Mouse (Mus musculus): ENCODE measurements around the gene Sdc1. TPM values are rescaled to one million over a fixed set of nuclear protein-coding genes. Genes with fewer than 3 reads are reported as not detected.
A peak's percentile ranks its signal among the peaks of the same experiment; 100 is the strongest.

Gene Sdc1
- polyA plus RNA-seq, 1 experiment from 2014 or later, result 31.4 TPM

GRCm38 (mm10) chr12:8810966-8811365 lies 39.8 kb downstream of the Sdc1 start:
- H3K27me3 ChIP-seq (ENCODE audit: control insufficient read depth, insufficient read depth, low read length), result no peaks in the 10 kb centered on the region
- peaks cover 0 to 2% of the 10 kb centered on the region in 2 experiments; a peak in 1 of 4 replicates for H3K4me1 ChIP-seq (ENCODE audit: control insufficient read depth in 2 of 2, insufficient read depth in 2 of 2, low read length in 2 of 2)
- 61% methylated on average over 2 of the region's 2 CpGs for WGBS
- no peak overlapping the region for H3K4me3 ChIP-seq (ENCODE audit: control insufficient read depth in 1 of 2, insufficient read depth in 1 of 2, low read depth in 1 of 2, low read length in 2 of 2)
- H3K9me3 ChIP-seq (ENCODE audit: control insufficient read depth, low read length), result no peaks in the 10 kb centered on the region
- no peak overlapping the region for H3K4me2 ChIP-seq (ENCODE audit: low read length)
- H3K9ac ChIP-seq (ENCODE audit: low read length), result no peak overlapping the region
- no peak for ATAC-seq (ENCODE audit: insufficient number of reproducible peaks, insufficient read depth, low FRiP score, low read depth)
- H3K27ac ChIP-seq (replicated peaks in 1 of 2; ENCODE audit: control insufficient read depth in 1 of 2, insufficient read depth in 1 of 2, low read depth in 2 of 2, low read length in 2 of 2), result no peak overlapping the region
- H3K36me3 ChIP-seq (ENCODE audit: control insufficient read depth, insufficient read depth, low read length), result no peaks in the 10 kb centered on the region

GRCm38 (mm10) chr12:8811441-8811871 lies 40.3 kb downstream of the Sdc1 start:
- H3K27ac ChIP-seq (replicated peaks in 1 of 2; ENCODE audit: control insufficient read depth in 1 of 2, insufficient read depth in 1 of 2, low read depth in 2 of 2, low read length in 2 of 2), result no peak overlapping the region
- WGBS, result 70% methylated on average over 6 of the region's 6 CpGs
- no peak overlapping the region for H3K9ac ChIP-seq (ENCODE audit: low read length)
- no peaks in the 10 kb centered on the region for H3K9me3 ChIP-seq (ENCODE audit: control insufficient read depth, low read length)
- H3K4me2 ChIP-seq (ENCODE audit: low read length), result no peak overlapping the region
- no peaks in the 10 kb centered on the region for H3K36me3 ChIP-seq (ENCODE audit: control insufficient read depth, insufficient read depth, low read length)
- H3K27me3 ChIP-seq (ENCODE audit: control insufficient read depth, insufficient read depth, low read length), result no peaks in the 10 kb centered on the region; the same call in 1 of the 2 replicates
- H3K4me1 ChIP-seq (ENCODE audit: control insufficient read depth in 2 of 2, insufficient read depth in 2 of 2, low read length in 2 of 2), result no peaks in the 10 kb centered on the region
- H3K4me3 ChIP-seq (ENCODE audit: control insufficient read depth in 1 of 2, insufficient read depth in 1 of 2, low read depth in 1 of 2, low read length in 2 of 2), result no peak overlapping the region
- ATAC-seq (ENCODE audit: insufficient number of reproducible peaks, insufficient read depth, low FRiP score, low read depth), result no peak

- Histone ChIP-seq H3K36me3 (ENCODE audit: control insufficient read depth, insufficient read depth, low read length) (no peaks in the 10 kb centered on the region), H3K27ac (replicated peaks in 1 of 2; ENCODE audit: control insufficient read depth in 1 of 2, insufficient read depth in 1 of 2, low read depth in 2 of 2, low read length in 2 of 2) (no peak overlapping the region), H3K27me3 (ENCODE audit: control insufficient read depth, insufficient read depth, low read length) (no peaks in the 10 kb centered on the region; the same call in 1 of the 2 replicates), H3K4me2 (ENCODE audit: low read length) (no peak overlapping the region), H3K4me3 (ENCODE audit: control insufficient read depth in 1 of 2, insufficient read depth in 1 of 2, low read depth in 1 of 2, low read length in 2 of 2) (no peak overlapping the region), H3K4me1 (ENCODE audit: control insufficient read depth in 2 of 2, insufficient read depth in 2 of 2, low read length in 2 of 2) (no peaks in the 10 kb centered on the region), H3K9me3 (ENCODE audit: control insufficient read depth, low read length) (no peaks in the 10 kb centered on the region), H3K9ac (ENCODE audit: low read length) (no peak overlapping the region)
- no peak for ATAC-seq (ENCODE audit: insufficient number of reproducible peaks, insufficient read depth, low FRiP score, low read depth)
- WGBS, result 86% methylated on average over 5 of the region's 5 CpGs
Observed at GRCm38 (mm10) chr12:8811894-8812560, 40.9 kb downstream of the Sdc1 start.

- Histone ChIP-seq H3K36me3 (ENCODE audit: control insufficient read depth, insufficient read depth, low read length) (no peaks in the 10 kb centered on the region), H3K4me1 (ENCODE audit: control insufficient read depth in 2 of 2, insufficient read depth in 2 of 2, low read length in 2 of 2) (peaks cover 0 to 4% of the 10 kb centered on the region in 2 experiments; a peak in 2 of 4 replicates), H3K4me2 (ENCODE audit: low read length) (peak overlapping the region; percentile 23), H3K27ac (replicated peaks in 1 of 2; ENCODE audit: control insufficient read depth in 1 of 2, insufficient read depth in 1 of 2, low read depth in 2 of 2, low read length in 2 of 2) (no peak overlapping the region), H3K9ac (ENCODE audit: low read length) (no peak overlapping the region), H3K9me3 (ENCODE audit: control insufficient read depth, low read length) (no peaks in the 10 kb centered on the region), H3K27me3 (ENCODE audit: control insufficient read depth, insufficient read depth, low read length) (no peaks in the 10 kb centered on the region; the same call in 1 of the 2 replicates), H3K4me3 (ENCODE audit: control insufficient read depth in 1 of 2, insufficient read depth in 1 of 2, low read depth in 1 of 2, low read length in 2 of 2) (no peak overlapping the region)
- WGBS, result 23% methylated on average over 13 of the region's 13 CpGs
- no peak for ATAC-seq (ENCODE audit: insufficient number of reproducible peaks, insufficient read depth, low FRiP score, low read depth)
Observed at GRCm38 (mm10) chr12:8817467-8818232, 46.5 kb downstream of the Sdc1 start.

- Histone ChIP-seq H3K4me3 (ENCODE audit: control insufficient read depth in 1 of 2, insufficient read depth in 1 of 2, low read depth in 1 of 2, low read length in 2 of 2) (no peak overlapping the region), H3K27ac (replicated peaks in 1 of 2; ENCODE audit: control insufficient read depth in 1 of 2, insufficient read depth in 1 of 2, low read depth in 2 of 2, low read length in 2 of 2) (no peak overlapping the region), H3K36me3 (ENCODE audit: control insufficient read depth, insufficient read depth, low read length) (no peaks in the 10 kb centered on the region), H3K27me3 (ENCODE audit: control insufficient read depth, insufficient read depth, low read length) (no peaks in the 10 kb centered on the region; the same call in 1 of the 2 replicates), H3K4me1 (ENCODE audit: control insufficient read depth in 2 of 2, insufficient read depth in 2 of 2, low read length in 2 of 2) (peaks cover 0 to 4% of the 10 kb centered on the region in 2 experiments; a peak in 2 of 4 replicates), H3K9me3 (ENCODE audit: control insufficient read depth, low read length) (no peaks in the 10 kb centered on the region), H3K4me2 (ENCODE audit: low read length) (peak overlapping the region; percentile 23), H3K9ac (ENCODE audit: low read length) (no peak overlapping the region)
- 37% methylated on average over 3 of the region's 3 CpGs for WGBS
- ATAC-seq (ENCODE audit: insufficient number of reproducible peaks, insufficient read depth, low FRiP score, low read depth), result no peak
Observed at GRCm38 (mm10) chr12:8818233-8818672, 47.1 kb downstream of the Sdc1 start.

GRCm38 (mm10) chr12:8824995-8825703 lies 54.0 kb downstream of the Sdc1 start:
- Histone ChIP-seq H3K9me3 (ENCODE audit: control insufficient read depth, low read length) (no peaks in the 10 kb centered on the region), H3K4me3 (ENCODE audit: control insufficient read depth in 1 of 2, insufficient read depth in 1 of 2, low read depth in 1 of 2, low read length in 2 of 2) (no peak overlapping the region), H3K4me2 (ENCODE audit: low read length) (no peak overlapping the region), H3K4me1 (ENCODE audit: control insufficient read depth in 2 of 2, insufficient read depth in 2 of 2, low read length in 2 of 2) (no peaks in the 10 kb centered on the region; a peak in 1 of 4 replicates), H3K27ac (replicated peaks in 1 of 2; ENCODE audit: control insufficient read depth in 1 of 2, insufficient read depth in 1 of 2, low read depth in 2 of 2, low read length in 2 of 2) (no peak overlapping the region), H3K36me3 (ENCODE audit: control insufficient read depth, insufficient read depth, low read length) (no peaks in the 10 kb centered on the region), H3K9ac (ENCODE audit: low read length) (no peak overlapping the region), H3K27me3 (ENCODE audit: control insufficient read depth, insufficient read depth, low read length) (no peaks in the 10 kb centered on the region)
- ATAC-seq (ENCODE audit: insufficient number of reproducible peaks, insufficient read depth, low FRiP score, low read depth), result no peak
- WGBS, result 68% methylated on average over 7 of the region's 7 CpGs

- Histone ChIP-seq H3K4me3 (ENCODE audit: control insufficient read depth in 1 of 2, insufficient read depth in 1 of 2, low read depth in 1 of 2, low read length in 2 of 2) (no peak overlapping the region), H3K9ac (ENCODE audit: low read length) (no peak overlapping the region), H3K4me2 (ENCODE audit: low read length) (no peak overlapping the region), H3K27me3 (ENCODE audit: control insufficient read depth, insufficient read depth, low read length) (no peaks in the 10 kb centered on the region), H3K27ac (replicated peaks in 1 of 2; ENCODE audit: control insufficient read depth in 1 of 2, insufficient read depth in 1 of 2, low read depth in 2 of 2, low read length in 2 of 2) (no peak overlapping the region), H3K4me1 (ENCODE audit: control insufficient read depth in 2 of 2, insufficient read depth in 2 of 2, low read length in 2 of 2) (no peaks in the 10 kb centered on the region; a peak in 1 of 4 replicates), H3K9me3 (ENCODE audit: control insufficient read depth, low read length) (no peaks in the 10 kb centered on the region), H3K36me3 (ENCODE audit: control insufficient read depth, insufficient read depth, low read length) (no peaks in the 10 kb centered on the region)
- no peak for ATAC-seq (ENCODE audit: insufficient number of reproducible peaks, insufficient read depth, low FRiP score, low read depth)
- WGBS, result 86% methylated on average over 9 of the region's 9 CpGs
Observed at GRCm38 (mm10) chr12:8827014-8827715, 56.0 kb downstream of the Sdc1 start.

All from heart, embryonic 14.5 days (tissue).